Mouse (Mus musculus) heart, embryonic 14.5 days (tissue): Measurements from ENCODE around the gene Trio. TPM values are rescaled to one million over a fixed set of nuclear protein-coding genes. Genes with fewer than 3 reads are reported as not detected.

Experiments
- ATAC-seq: fragments of 200-750 bp; cut with Nextera tagmentation; 2 replicates; pipeline ENCODE4 v1.8.0; 2017; ENCODE audit warnings: low read depth, moderate TSS enrichment; ENCODE audit not compliant: insufficient number of reproducible peaks, insufficient read depth, low FRiP score
- H3K27ac ChIP-seq, 2 experiments: fragments of 200-500 bp in 1 of 2; fragments of 300-500 bp in 1 of 2; sonication (generic) in 1 of 2; replicated peaks in 1 of 2; 2 replicates each; pipeline ENCODE4 v1.5.1; 2012 to 2014; ENCODE audit warnings: low read depth in 2 of 2, low read length in 2 of 2, control low read depth in 1 of 2, mild to moderate bottlenecking in 1 of 2, mixed read lengths in 1 of 2; ENCODE audit not compliant: control insufficient read depth in 1 of 2, insufficient read depth in 1 of 2
- H3K27me3 ChIP-seq: fragments of 300-500 bp; sonication (generic); 2 replicates; pipeline ENCODE4 v1.6.1; 2014; ENCODE audit warnings: mild to moderate bottlenecking, low read length, control low read depth; ENCODE audit not compliant: control insufficient read depth, insufficient read depth
- H3K36me3 ChIP-seq: fragments of 300-500 bp; sonication (generic); 2 replicates; pipeline ENCODE4 v1.6.1; 2014; ENCODE audit warnings: mild to moderate bottlenecking, control low read depth, low read length, mixed read lengths; ENCODE audit not compliant: control insufficient read depth, insufficient read depth
- H3K4me1 ChIP-seq, 2 experiments: fragments of 200-500 bp in 1 of 2; fragments of 300-500 bp in 1 of 2; sonication (generic) in 1 of 2; 2 replicates each; pipeline ENCODE4 v1.6.1; 2012 to 2014; ENCODE audit warnings: low read length in 2 of 2, control low read depth in 1 of 2, mixed read lengths in 1 of 2; ENCODE audit not compliant: control insufficient read depth in 2 of 2, insufficient read depth in 2 of 2
- H3K4me2 ChIP-seq: fragments of 300-500 bp; sonication (generic); 2 replicates; pipeline ENCODE4 v1.6.1; 2014; ENCODE audit warnings: mild to moderate bottlenecking, low read length
- H3K4me3 ChIP-seq, 2 experiments: fragments of 200-500 bp in 1 of 2; fragments of 300-500 bp in 1 of 2; sonication (generic) in 1 of 2; 2 replicates each; pipeline ENCODE4 v1.5.1; 2012 to 2014; ENCODE audit warnings: low read length in 2 of 2, mild to moderate bottlenecking in 2 of 2, control low read depth in 1 of 2, low read depth in 1 of 2, moderate library complexity in 1 of 2; ENCODE audit not compliant: control insufficient read depth in 1 of 2, insufficient read depth in 1 of 2
- H3K9ac ChIP-seq: fragments of 300-500 bp; sonication (generic); 2 replicates; pipeline ENCODE4 v1.6.1; 2014; ENCODE audit warnings: mild to moderate bottlenecking, low read length
- H3K9me3 ChIP-seq: fragments of 300-500 bp; sonication (generic); 2 replicates; pipeline ENCODE4 v1.6.1; 2016; ENCODE audit warnings: low read length, control low read depth; ENCODE audit not compliant: control insufficient read depth
- WGBS: fragments of 180-500 bp; shearing (Covaris S2); extraction: QIAGEN DNeasy Blood & Tissue Kit; methylation state at CpG from one replicate; pipeline ENCODE4 v1.1.7; 2014; 5-methylcytosine and 5-hydroxymethylcytosine counted together
- polyA plus RNA-seq: library from polyadenylated mRNA; unstranded; fragments of >200 nt; fragmentation: Nextera tagmentation; extraction: Ambion mirVana; gene quantifications from 2 replicates; pipeline ENCODE4 v1.2.1, GENCODE M21; 2014

Trio gene
- polyA plus RNA-seq, 1 experiment from 2014 or later: 23.8 TPM

GRCm38 (mm10) chr15:27801177-27801576 lies 224.5 kb downstream of the Trio start:
- H3K4me3 ChIP-seq: no peak overlapping the region
- ATAC-seq: no peak
- H3K27ac ChIP-seq: no peak overlapping the region
- no peak overlapping the region for H3K4me2 ChIP-seq
- H3K9me3 ChIP-seq: no peaks in the 10 kb centered on the region
- no peak overlapping the region for H3K9ac ChIP-seq
- 52% methylated on average over 4 of the region's 4 CpGs for WGBS
- H3K27me3 ChIP-seq: no peaks in the 10 kb centered on the region
- peaks cover 53% of the 10 kb centered on the region for H3K36me3 ChIP-seq
- H3K4me1 ChIP-seq: peaks cover 30 to 33% of the 10 kb centered on the region in 2 experiments

- Histone ChIP-seq H3K9me3 (no peaks in the 10 kb centered on the region), H3K27me3 (no peaks in the 10 kb centered on the region), H3K36me3 (peaks cover 26% of the 10 kb centered on the region), H3K4me3 (no peak overlapping the region), H3K4me1 (peaks cover 38 to 44% of the 10 kb centered on the region in 2 experiments), H3K4me2 (no peak overlapping the region), H3K27ac (peak overlapping the region; percentile 51 to 75; a peak in 2 of 4 replicates), H3K9ac (no peak overlapping the region)
- WGBS: 80% methylated on average over 20 of the region's 20 CpGs
- ATAC-seq: no peak
Measured at GRCm38 (mm10) chr15:27797480-27798155, 228.0 kb downstream of the Trio start.

DNA sequence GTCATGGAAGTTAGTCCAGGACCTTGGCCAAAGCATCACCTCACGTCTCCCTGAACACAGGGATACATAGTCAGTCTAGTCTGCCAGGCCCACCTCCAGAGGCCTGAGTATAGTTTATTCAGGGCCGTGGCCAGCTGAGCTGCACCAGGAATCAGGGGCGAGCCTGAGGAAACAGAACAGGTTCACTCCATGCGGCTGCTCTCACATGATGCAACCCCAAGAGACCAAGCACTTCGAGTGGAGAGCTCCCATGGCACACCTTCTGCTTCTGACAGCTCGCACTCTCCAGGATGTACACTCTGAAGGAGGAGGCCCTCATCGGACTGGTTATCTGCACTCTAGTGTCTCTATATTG lies 228.8 kb downstream of the Trio start:
- H3K4me2 ChIP-seq: no peak overlapping the region
- no peaks in the 10 kb centered on the region for H3K9me3 ChIP-seq
- peaks cover 22% of the 10 kb centered on the region for H3K36me3 ChIP-seq
- WGBS: 30% methylated on average over 7 of the region's 7 CpGs
- no peak overlapping the region for H3K9ac ChIP-seq
- peak overlapping the region; percentile 51 to 75 for H3K27ac ChIP-seq
- ATAC-seq: peak; percentile 20; the same call in 1 of the 2 replicates
- no peaks in the 10 kb centered on the region for H3K27me3 ChIP-seq
- no peak overlapping the region for H3K4me3 ChIP-seq
- peaks cover 37 to 44% of the 10 kb centered on the region in 2 experiments for H3K4me1 ChIP-seq

DNA sequence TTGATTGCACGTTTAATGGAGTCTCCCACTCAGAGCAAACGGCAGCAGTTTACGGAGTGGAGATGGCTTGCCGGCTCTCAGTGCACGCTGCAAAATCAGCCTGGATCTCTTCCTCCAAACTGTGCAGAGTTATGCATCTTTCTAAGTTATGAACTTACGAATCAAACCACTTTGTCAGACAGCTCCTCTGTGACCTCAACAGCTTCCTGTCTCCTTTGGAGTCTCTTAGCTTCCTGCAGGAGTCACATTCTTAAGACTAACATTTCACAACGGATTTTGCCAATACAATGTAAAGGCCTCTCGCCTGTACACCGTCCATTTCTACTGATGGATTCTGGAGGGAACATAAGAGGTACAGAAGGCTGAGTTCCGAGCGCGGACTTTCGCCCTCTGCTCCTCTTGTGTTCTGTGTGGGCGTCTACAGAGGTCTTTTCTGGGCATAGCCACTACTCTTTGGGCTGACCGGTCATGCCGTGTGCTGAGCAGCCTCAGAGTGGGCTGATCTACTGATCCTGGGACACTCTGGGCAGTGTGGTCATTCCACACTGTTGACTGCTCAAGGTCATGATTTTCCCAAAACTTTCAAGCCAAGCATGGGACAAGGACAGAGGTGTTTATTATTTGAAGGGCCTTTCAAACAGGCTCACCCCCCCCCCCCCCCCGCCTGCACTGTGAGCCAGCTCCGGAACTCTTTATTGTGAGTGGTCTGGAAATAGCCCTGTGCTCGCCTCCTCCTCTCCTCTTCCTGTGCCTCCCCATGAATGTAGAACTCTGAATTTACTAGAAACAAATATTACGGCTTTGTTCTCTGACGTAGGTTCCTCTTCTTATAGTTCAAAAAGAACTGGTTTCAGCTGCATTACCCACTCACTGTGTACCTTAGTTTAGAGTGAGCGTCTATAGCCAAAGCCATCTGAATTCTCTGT lies 229.4 kb downstream of the Trio start:
- Histone ChIP-seq H3K4me1 (peaks cover 34 to 45% of the 10 kb centered on the region in 2 experiments), H3K9me3 (no peaks in the 10 kb centered on the region), H3K36me3 (peaks cover 20% of the 10 kb centered on the region), H3K4me2 (no peak overlapping the region), H3K27ac (peak overlapping the region; percentile 69 to 75), H3K27me3 (no peaks in the 10 kb centered on the region), H3K4me3 (no peak overlapping the region), H3K9ac (no peak overlapping the region)
- ATAC-seq: peak; percentile 33
- 60% methylated on average over 22 of the region's 22 CpGs for WGBS

DNA sequence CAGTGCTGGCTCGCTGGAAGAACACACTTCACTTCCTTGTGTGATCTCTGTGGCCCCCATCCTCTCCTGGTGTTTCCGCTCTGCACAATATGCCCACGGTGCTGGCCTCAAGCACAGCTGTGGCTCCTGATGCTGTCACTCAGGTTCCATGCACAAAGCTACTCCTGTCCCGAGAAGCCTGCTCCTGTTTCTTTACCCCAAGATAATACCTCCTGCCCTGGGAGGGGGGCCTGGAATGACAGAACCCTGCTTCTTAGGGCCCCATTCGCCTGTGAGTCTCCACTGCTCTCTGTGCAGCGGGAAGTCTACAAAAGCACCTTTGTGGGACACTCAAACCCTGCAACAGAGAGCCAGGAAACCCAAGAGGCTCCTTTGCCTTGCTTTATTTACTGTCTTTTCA lies 232.4 kb downstream of the Trio start:
- 54% methylated on average over 6 of the region's 6 CpGs for WGBS

DNA sequence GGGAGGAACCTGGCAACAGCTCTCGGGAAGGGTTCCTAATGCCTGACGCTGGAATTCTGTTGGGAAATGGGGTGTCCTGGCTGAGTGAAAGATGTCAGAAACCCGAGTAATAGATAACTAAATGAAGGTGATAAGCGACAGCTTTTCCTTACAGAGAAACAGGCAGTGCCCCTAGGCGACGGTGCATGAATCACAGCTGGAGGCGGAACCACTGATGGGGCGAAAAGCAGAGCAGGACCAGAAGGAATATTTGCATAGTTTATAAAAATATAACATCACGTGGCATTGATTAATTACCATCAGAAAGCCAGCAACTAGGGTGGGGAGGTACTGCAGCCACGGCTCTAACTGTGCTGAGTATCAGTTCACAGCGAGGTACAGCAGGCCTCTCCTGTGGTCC lies 233.2 kb downstream of the Trio start:
- Histone ChIP-seq H3K4me1 (peaks cover 42 to 70% of the 10 kb centered on the region in 2 experiments), H3K27ac (0 out of 4 replicates have a peak overlapping the region, but pooled peaks of 1 of the 2 experiments have one; percentile 12), H3K27me3 (no peaks in the 10 kb centered on the region)

More for the DNA sequence above, 232.4 kb downstream of the Trio start:
- Histone ChIP-seq H3K4me3 (no peak overlapping the region), H3K9ac (peak overlapping the region; percentile 34; the same call in 1 of the 2 replicates), H3K27me3 (no peaks in the 10 kb centered on the region), H3K4me2 (no peak overlapping the region), H3K36me3 (peaks cover 2% of the 10 kb centered on the region; the same call in 1 of the 2 replicates), H3K4me1 (peaks cover 45 to 62% of the 10 kb centered on the region in 2 experiments), H3K9me3 (no peaks in the 10 kb centered on the region), H3K27ac (peak overlapping the region in 1 of 2 experiments; percentile 48; a peak in 1 of 4 replicates)
- no peak for ATAC-seq

GRCm38 (mm10) chr15:27791141-27791540 lies 234.5 kb downstream of the Trio start:
- H3K27ac ChIP-seq: no peak overlapping the region
- no peaks in the 10 kb centered on the region for H3K36me3 ChIP-seq
- 77% methylated on average over 5 of the region's 5 CpGs for whole genome bisulfite sequencing
- no peak overlapping the region for H3K9ac ChIP-seq
- H3K4me1 ChIP-seq: peaks cover 40 to 70% of the 10 kb centered on the region in 2 experiments
- no peak overlapping the region for H3K4me3 ChIP-seq
- no peaks in the 10 kb centered on the region for H3K9me3 ChIP-seq
- no peak for ATAC-seq
- H3K4me2 ChIP-seq: no peak overlapping the region
- no peaks in the 10 kb centered on the region for H3K27me3 ChIP-seq

More for the DNA sequence above, 233.2 kb downstream of the Trio start:
- Histone ChIP-seq H3K36me3 (no peaks in the 10 kb centered on the region), H3K4me2 (no peak overlapping the region), H3K4me3 (no peak overlapping the region), H3K9ac (no peak overlapping the region), H3K9me3 (no peaks in the 10 kb centered on the region)
- no peak for ATAC-seq
- 50% methylated on average over 11 of the region's 11 CpGs for WGBS
